Mouse (Mus musculus) limb, embryonic 15.5 days (tissue): Measurements from ENCODE around the gene Nrp2. TPM values are rescaled to one million over a fixed set of nuclear protein-coding genes. Genes with fewer than 3 reads are reported as not detected.
A peak's percentile ranks its signal among the peaks of the same experiment; 100 is the strongest.

ENCODE experiments used
- ATAC-seq: fragments of 200-750 bp; cut with Nextera tagmentation; 2 replicates; pipeline ENCODE4 v1.8.0; 2017; ENCODE audit warnings: low read depth, moderate TSS enrichment; ENCODE audit not compliant: insufficient number of reproducible peaks, low FRiP score, low TSS enrichment
- H3K27ac ChIP-seq: fragments of 300-500 bp; sonication (generic); 2 replicates; pipeline ENCODE4 v1.5.1; 2015; ENCODE audit warnings: moderate library complexity, mild to moderate bottlenecking, inconsistent platforms
- H3K27me3 ChIP-seq: fragments of 300-500 bp; sonication (generic); 2 replicates; pipeline ENCODE4 v1.6.1; 2015; ENCODE audit warnings: inconsistent platforms
- H3K36me3 ChIP-seq: fragments of 300-500 bp; sonication (generic); 2 replicates; pipeline ENCODE4 v1.6.1; 2015; ENCODE audit warnings: inconsistent platforms
- H3K4me1 ChIP-seq: fragments of 300-500 bp; sonication (generic); 2 replicates; pipeline ENCODE4 v1.6.1; 2015; ENCODE audit warnings: inconsistent platforms
- H3K4me2 ChIP-seq: fragments of 300-500 bp; sonication (generic); 2 replicates; pipeline ENCODE4 v1.6.1; 2015; ENCODE audit warnings: mild to moderate bottlenecking, inconsistent platforms
- H3K4me3 ChIP-seq: fragments of 300-500 bp; sonication (generic); 2 replicates; pipeline ENCODE4 v1.5.1; 2015; ENCODE audit warnings: mild to moderate bottlenecking, inconsistent platforms
- H3K9ac ChIP-seq: fragments of 300-500 bp; sonication (generic); 2 replicates; pipeline ENCODE4 v1.6.1; 2015; ENCODE audit warnings: inconsistent platforms
- H3K9me3 ChIP-seq: fragments of 300-500 bp; sonication (generic); 2 replicates; pipeline ENCODE4 v1.6.1; 2016; ENCODE audit warnings: inconsistent platforms
- WGBS: fragments of 180-500 bp; shearing (Covaris S2); methylation state at CpG from one replicate; pipeline ENCODE4 v1.1.7; 2015; 5-methylcytosine and 5-hydroxymethylcytosine counted together
- polyA plus RNA-seq: library from polyadenylated mRNA; unstranded; fragments of >200 nt; fragmentation: Nextera tagmentation; extraction: Ambion mirVana; gene quantifications from 2 replicates; pipeline ENCODE4 v1.2.1, GENCODE M21; 2015

Nrp2 gene
- polyA plus RNA-seq, 1 experiment from 2014 or later: 33.6 TPM

DNA sequence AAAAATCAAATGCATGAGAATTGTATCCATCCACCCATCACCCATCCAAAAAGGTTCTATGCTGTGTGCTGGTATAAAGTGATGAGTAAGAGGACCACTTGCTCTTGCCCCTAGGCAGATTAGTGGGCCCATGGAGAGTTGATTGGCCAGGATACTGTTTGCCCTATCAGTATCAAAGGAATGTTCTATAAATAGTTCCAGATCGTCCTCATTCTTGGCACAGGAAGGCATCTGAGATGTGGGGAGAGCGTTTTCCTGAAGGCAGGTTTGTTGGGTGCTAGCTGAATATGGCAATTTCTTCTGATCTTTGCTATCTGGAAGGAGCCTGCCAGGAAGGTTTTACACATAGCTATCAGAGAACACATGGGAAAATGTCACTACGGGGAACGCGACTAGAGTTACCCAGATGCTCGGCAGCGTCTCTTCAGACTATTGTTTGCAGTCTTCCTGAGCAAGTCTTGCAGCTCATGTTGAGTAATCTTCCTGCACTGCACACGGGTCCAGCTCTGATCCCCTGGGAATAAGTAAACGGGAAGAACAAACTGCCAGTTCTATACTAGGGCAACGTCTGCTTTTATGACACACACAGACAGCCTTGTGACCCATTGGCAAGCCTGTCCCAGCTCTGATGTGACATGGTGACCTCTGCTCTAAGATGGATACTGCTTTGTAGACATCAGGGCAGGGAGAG, 44.5 kb downstream of the Nrp2 start:
- 53% methylated on average over 10 of the region's 10 CpGs for WGBS
- Histone ChIP-seq H3K36me3 (peaks cover 47% of the 10 kb centered on the region), H3K9ac (no peak overlapping the region), H3K4me3 (no peak overlapping the region), H3K4me1 (peaks cover 25% of the 10 kb centered on the region), H3K27ac (no peak overlapping the region), H3K27me3 (no peaks in the 10 kb centered on the region), H3K4me2 (no peak overlapping the region), H3K9me3 (no peaks in the 10 kb centered on the region)
- no peak for ATAC-seq

DNA sequence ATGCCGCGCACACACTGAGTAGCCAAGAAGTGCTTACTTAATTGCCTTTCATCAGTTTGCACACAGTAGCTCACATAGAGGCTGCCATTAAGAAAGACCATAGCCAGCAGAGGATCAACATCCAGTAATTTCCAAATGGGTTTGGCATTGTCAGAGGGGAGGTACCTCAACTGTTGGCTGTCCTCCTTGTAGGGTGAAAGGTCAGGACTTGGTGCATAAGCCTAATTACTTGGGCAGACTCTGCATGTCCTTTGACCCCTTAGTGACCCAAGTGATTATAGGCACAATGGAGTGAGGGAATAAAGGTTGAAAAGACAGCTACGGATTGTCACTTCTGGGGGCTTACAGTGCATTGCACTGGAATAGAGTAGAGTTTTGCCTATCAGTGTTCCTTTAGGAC, 45.3 kb downstream of the Nrp2 start:
- no peak for ATAC-seq
- Histone ChIP-seq H3K27me3 (no peaks in the 10 kb centered on the region), H3K36me3 (peaks cover 47% of the 10 kb centered on the region), H3K4me2 (no peak overlapping the region), H3K9me3 (no peaks in the 10 kb centered on the region), H3K9ac (no peak overlapping the region), H3K4me3 (no peak overlapping the region), H3K27ac (no peak overlapping the region), H3K4me1 (peaks cover 22% of the 10 kb centered on the region)
- WGBS: 86% methylated on average over 3 of the region's 3 CpGs

DNA sequence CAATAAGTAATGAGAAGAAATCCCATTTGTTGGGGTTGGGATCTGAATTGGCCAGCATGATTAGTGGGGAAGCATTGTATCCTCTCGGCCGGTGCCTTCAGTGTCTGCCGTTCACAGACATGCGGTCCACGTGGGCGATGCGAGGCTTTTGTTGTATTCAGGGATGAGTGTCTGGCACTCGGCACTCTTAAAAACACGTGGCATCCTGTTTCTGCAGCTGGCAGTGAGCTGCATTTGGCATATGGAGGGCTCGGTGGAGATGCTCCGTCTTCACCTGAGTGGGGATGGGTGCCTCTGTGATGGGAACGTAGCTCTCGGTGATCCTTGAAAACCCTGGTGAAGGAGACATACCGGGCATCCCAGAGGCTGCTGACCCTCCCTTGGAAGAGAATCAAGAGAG, 46.6 kb downstream of the Nrp2 start:
- Histone ChIP-seq H3K27me3 (no peaks in the 10 kb centered on the region), H3K27ac (no peak overlapping the region), H3K9me3 (no peaks in the 10 kb centered on the region), H3K9ac (no peak overlapping the region), H3K36me3 (peaks cover 40% of the 10 kb centered on the region), H3K4me3 (no peak overlapping the region), H3K4me2 (no peak overlapping the region), H3K4me1 (peaks cover 22% of the 10 kb centered on the region)
- ATAC-seq: no peak
- WGBS: 89% methylated on average over 14 of the region's 14 CpGs

DNA sequence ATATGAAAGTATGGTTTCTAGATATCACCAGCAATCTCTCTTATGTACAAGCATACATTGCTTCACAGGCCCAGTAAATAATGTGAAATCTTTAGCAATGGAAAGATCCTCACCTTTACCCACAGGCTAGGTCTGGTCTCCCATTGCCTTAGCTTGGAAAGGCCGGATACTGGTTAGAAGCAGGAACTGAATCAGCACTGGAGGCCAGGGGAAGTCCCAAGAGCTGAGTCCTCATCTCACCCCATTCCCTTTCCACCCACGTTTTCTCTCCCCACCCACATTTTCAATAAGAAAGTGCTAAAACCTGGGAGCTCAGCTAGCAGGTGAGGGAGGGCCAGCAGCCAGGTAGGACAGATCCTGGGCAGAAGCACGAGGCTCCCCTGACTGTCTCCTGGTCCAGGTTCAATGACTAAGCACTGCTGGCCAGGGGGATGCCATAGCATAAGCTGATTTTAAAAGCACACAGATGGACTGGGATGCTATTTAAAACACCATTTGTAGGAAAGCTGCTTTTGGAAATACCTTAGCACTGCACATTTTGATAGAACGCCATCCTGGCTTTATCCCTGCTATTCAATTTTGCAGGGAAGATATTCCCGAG, 47.4 kb downstream of the Nrp2 start:
- Histone ChIP-seq H3K27ac (no peak overlapping the region), H3K4me3 (no peak overlapping the region), H3K9ac (no peak overlapping the region), H3K4me1 (peaks cover 22% of the 10 kb centered on the region), H3K27me3 (no peaks in the 10 kb centered on the region), H3K36me3 (peaks cover 32% of the 10 kb centered on the region), H3K4me2 (no peak overlapping the region), H3K9me3 (no peaks in the 10 kb centered on the region)
- WGBS: 74% methylated on average over 5 of the region's 5 CpGs
- ATAC-seq: no peak

DNA sequence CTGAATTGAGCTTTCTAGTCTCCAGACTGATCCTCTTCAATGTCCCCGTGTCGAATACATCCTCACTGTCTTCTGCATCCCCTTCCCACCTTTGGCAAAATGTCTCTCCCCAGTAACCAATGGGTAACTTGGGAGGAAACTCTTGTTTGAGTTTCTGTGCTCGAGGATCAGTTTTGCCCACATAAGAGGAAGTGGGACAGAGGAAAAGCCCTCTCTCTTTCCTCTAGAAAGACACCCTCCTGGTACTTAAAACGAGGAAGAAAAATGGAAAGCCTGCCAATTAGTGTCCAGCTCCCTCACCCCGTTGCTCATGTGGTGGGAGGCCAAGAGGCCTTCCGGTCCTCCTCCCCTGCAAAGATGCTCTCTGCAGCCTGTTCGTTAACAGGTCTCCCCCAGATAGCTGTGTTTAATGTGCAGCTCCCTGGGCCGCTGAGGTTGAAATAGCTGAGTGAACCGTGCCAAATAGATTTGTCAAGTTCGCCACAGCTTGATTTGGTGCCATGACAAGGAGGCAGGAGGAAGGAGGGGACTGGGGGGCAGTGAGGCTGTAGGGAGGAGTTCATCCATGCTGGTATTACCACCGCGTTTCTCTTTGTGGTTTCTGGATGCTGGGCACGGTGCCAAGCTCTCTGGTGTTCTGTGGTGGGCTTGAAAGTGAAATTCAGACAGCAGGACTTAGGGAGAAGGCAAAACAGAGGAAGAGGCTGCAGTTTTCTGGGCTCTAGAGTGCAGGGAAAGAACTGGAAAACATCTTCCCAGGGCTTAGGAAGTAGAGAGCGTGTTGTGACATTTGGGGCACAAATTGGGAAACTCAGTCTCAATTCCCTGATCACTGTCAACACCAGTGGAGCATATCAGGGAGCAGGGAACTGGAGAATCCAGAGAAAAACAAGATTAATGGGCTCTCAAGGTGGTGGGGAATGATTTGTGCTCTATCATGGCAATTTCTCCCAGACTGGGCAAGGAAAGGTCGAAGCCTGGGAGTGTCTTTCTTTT, 48.2 kb downstream of the Nrp2 start:
- Histone ChIP-seq H3K27me3 (no peaks in the 10 kb centered on the region), H3K9me3 (no peaks in the 10 kb centered on the region), H3K27ac (peak overlapping the region; percentile 72), H3K4me2 (peak overlapping the region; percentile 6; the same call in 1 of the 2 replicates), H3K4me3 (no peak overlapping the region), H3K4me1 (peaks cover 22% of the 10 kb centered on the region), H3K36me3 (peaks cover 24% of the 10 kb centered on the region), H3K9ac (no peak overlapping the region)
- 0 out of 2 replicates have a peak, but pooled peaks have one; percentile 44 for ATAC-seq
- 31% methylated on average over 15 of the region's 15 CpGs for WGBS

DNA sequence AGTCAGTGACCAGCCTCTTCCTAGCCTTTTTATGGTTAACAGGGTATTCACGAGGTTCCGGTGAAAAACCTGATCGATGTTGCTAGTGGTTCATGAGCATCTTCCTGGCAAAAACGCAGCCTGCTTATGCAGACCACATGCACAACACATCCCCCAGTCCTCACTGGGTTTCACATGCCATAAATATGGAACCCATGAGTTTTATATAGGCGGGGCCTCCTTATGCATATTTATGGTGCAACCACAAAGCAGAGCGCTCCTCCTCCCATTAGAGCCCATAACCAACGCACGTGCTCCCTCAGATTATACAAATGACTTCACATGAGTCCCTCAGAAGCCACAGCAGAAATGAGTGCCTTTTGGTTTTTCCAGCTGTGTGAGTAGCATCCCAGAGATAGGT, 49.0 kb downstream of the Nrp2 start:
- Histone ChIP-seq H3K9ac (no peak overlapping the region), H3K27me3 (no peaks in the 10 kb centered on the region), H3K36me3 (peaks cover 18% of the 10 kb centered on the region), H3K4me2 (no peak overlapping the region), H3K4me3 (no peak overlapping the region), H3K4me1 (peaks cover 22% of the 10 kb centered on the region), H3K9me3 (no peaks in the 10 kb centered on the region), H3K27ac (peak overlapping the region; percentile 72)
- WGBS: 56% methylated on average over 8 of the region's 8 CpGs
- no peak for ATAC-seq

DNA sequence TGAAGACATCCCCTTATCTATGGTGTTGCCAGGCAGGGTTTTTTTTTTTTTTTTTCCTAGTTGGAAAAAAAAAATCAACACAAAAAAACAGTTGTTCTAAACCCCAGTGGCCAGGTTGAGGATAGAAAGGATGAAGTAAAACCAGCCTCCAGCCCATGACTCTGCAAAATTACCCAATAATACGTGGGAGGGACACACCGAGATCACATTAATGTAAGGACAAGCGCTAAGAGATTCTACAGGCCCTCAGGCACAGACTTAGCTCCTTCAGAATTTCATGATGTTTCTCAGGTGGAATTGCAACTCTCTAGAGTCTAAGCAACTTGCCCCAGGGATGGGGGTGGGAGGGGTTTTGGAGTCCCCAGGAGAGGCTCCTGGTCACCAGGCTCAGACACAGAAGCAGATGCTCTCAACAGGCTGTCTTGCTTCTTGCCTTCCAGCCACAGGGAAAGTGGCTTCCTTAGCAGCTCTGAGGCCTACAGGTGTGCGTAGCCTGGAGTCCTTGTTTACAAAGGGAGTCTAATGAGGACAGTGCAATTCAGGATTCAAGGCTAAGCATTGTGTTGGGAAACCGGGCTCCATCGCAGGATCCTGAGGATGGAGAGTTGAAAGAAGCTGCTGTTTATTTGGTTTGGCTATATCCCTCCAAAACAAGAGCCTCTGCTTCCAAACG, 49.7 kb downstream of the Nrp2 start:
- no peak overlapping the region for H3K9ac ChIP-seq
- H3K9me3 ChIP-seq: no peaks in the 10 kb centered on the region
- H3K4me1 ChIP-seq: peaks cover 22% of the 10 kb centered on the region
- ATAC-seq: no peak
- no peak overlapping the region for H3K4me2 ChIP-seq
- no peaks in the 10 kb centered on the region for H3K27me3 ChIP-seq
- no peak overlapping the region for H3K27ac ChIP-seq
- no peak overlapping the region for H3K4me3 ChIP-seq
- WGBS: 68% methylated on average over 7 of the region's 7 CpGs
- peaks cover 13% of the 10 kb centered on the region for H3K36me3 ChIP-seq

DNA sequence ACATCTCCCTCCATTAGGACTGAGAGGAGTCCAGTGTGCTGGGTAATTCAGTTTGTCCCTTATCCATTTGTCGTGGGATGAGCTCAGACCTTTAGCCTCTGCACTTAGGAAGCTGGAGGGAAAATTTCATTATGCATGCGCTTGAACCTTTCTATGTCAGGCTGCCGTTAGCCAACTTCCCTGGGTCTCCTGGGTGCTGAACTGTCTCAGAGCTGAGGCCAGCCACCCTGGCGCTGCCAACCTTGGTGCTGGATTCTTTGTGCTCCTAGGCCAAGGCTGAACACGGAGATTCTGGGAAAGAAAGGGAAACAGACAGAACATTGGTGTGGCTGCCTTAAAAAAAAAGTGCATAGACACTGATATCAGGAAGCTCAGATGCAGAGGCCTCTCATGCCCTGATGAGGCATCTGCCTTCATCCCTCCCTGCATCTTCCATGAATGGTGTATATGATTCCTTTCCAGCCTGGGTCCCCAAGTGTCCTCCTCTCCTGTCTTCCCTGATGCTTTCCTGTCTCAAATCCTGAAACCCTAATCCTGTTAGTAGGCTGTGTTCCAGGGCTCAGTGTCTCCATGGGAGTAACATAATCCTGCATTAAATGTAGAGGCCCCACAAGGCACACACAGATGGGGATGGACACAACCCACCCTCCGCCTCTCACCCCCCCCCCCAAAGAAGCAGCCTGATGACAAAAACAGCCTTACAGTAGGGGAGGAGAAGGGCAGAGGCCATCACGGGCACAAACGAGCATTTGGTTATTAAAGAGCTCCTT, 51.2 kb downstream of the Nrp2 start:
- ATAC-seq: no peak
- 68% methylated on average over 8 of the region's 8 CpGs for WGBS
- Histone ChIP-seq H3K4me3 (no peak overlapping the region), H3K9ac (no peak overlapping the region), H3K4me2 (no peak overlapping the region), H3K4me1 (peaks cover 20% of the 10 kb centered on the region), H3K36me3 (peaks cover 5% of the 10 kb centered on the region; the same call in 1 of the 2 replicates), H3K9me3 (no peaks in the 10 kb centered on the region), H3K27ac (no peak overlapping the region), H3K27me3 (no peaks in the 10 kb centered on the region)

DNA sequence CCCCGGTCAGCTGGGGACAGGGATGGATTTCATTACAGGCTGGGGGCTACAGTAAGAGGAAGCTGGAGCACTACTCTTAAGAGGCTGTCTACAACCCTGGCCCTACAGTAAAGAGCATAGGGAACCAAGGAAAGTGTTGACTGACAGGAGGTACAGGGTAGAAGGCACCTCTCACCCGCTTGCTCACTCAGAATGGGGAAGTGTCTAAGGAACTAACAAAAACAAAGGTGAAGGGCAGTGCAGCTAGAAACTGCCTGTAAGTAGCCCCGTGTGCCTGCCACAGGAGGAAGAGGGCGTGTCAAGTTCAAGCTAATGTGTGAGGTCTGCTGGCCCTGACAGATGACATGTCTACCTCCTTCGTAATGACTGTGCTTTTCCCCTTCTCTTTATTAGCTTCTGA, 57.0 kb downstream of the Nrp2 start:
- no peak overlapping the region for H3K27ac ChIP-seq
- 38% methylated on average over 5 of the region's 5 CpGs for WGBS
- peaks cover 23% of the 10 kb centered on the region for H3K36me3 ChIP-seq
- no peak for ATAC-seq
- H3K27me3 ChIP-seq: no peaks in the 10 kb centered on the region
- H3K9me3 ChIP-seq: no peaks in the 10 kb centered on the region
- H3K4me1 ChIP-seq: peaks cover 5% of the 10 kb centered on the region
- H3K4me3 ChIP-seq: no peak overlapping the region
- H3K4me2 ChIP-seq: no peak overlapping the region
- H3K9ac ChIP-seq: no peak overlapping the region

DNA sequence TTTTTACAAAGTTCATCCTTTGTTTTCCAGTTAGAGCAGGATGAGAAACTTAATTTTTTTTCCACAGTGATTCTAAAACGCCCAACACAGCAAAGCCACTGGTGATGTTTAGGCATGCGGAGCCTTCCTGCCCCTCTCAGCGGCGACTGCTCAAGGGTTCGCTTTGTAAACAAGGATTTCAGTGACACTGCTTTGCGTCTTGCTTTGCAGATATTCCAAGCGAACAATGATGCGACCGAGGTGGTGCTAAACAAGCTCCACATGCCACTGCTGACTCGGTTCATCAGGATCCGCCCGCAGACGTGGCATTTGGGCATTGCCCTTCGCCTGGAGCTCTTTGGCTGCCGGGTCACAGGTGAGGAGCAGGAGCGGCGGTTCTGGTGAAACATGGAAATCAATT, 57.5 kb downstream of the Nrp2 start:
- 83% methylated on average over 17 of the region's 17 CpGs for WGBS
- no peak overlapping the region for H3K4me2 ChIP-seq
- ATAC-seq: no peak
- H3K36me3 ChIP-seq: peaks cover 23% of the 10 kb centered on the region
- no peaks in the 10 kb centered on the region for H3K9me3 ChIP-seq
- no peak overlapping the region for H3K9ac ChIP-seq
- H3K4me3 ChIP-seq: no peak overlapping the region
- H3K27ac ChIP-seq: no peak overlapping the region
- H3K27me3 ChIP-seq: no peaks in the 10 kb centered on the region
- H3K4me1 ChIP-seq: peaks cover 10% of the 10 kb centered on the region

DNA sequence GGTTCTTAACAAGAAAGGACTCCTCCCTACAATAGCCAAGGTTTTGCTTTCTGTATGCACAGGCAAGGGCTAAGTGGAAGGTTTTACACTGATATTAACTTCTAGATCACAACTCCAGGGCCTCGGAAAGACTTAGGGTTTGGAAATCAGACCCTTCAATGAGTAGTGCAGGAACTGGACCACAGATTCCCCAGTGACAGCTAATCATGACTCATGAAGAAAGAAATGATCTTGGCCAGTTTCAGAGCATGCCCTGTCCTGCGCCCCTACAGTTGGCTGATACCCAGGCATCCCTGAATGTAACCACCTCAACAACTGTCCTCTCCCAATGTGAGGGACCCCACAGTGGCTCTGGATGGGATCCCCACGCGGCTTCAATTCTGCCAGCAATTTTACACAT, 60.7 kb downstream of the Nrp2 start:
- peaks cover 21% of the 10 kb centered on the region for H3K36me3 ChIP-seq
- no peaks in the 10 kb centered on the region for H3K27me3 ChIP-seq
- H3K9ac ChIP-seq: no peak overlapping the region
- no peak for ATAC-seq
- no peak overlapping the region for H3K27ac ChIP-seq
- H3K4me1 ChIP-seq: peaks cover 27% of the 10 kb centered on the region
- no peaks in the 10 kb centered on the region for H3K9me3 ChIP-seq
- WGBS: 87% methylated on average over 4 of the region's 4 CpGs
- no peak overlapping the region for H3K4me2 ChIP-seq
- H3K4me3 ChIP-seq: no peak overlapping the region
